Mouse (Mus musculus) MEL (cell line): Measurements from ENCODE around the gene Frrs1l. TPM values are rescaled to one million over a fixed set of nuclear protein-coding genes. Genes with fewer than 3 reads are reported as not detected.

Source experiments
- DNase-seq: peaks from one replicate; pipeline ENCODE4 v3.0.0; 2011; ENCODE audit warnings: low read depth, low spot score
- H3K27ac ChIP-seq: 2 replicates; pipeline ENCODE4 v1.5.1; 2012; ENCODE audit warnings: low read depth, mild to moderate bottlenecking, control low read depth, low read length, moderate library complexity; ENCODE audit not compliant: control insufficient read depth
- H3K27me3 ChIP-seq, 2 experiments: fragments of 150-350 bp in 1 of 2; sonication (generic) in 1 of 2; 2 replicates each; pipeline ENCODE4 v1.6.1; 2012; ENCODE audit warnings: low read length in 2 of 2, mild to moderate bottlenecking in 2 of 2, improper control_type of control experiment in 1 of 2, moderate library complexity in 1 of 2; ENCODE audit not compliant: insufficient read depth in 2 of 2, control insufficient read depth in 1 of 2
- H3K36me3 ChIP-seq, 2 experiments: 2 replicates each; pipeline ENCODE4 v1.6.1; 2012 to 2014; ENCODE audit warnings: low read length in 2 of 2, improper control_type of control experiment in 1 of 2, inconsistent platforms in 1 of 2, mild to moderate bottlenecking in 1 of 2; ENCODE audit not compliant: insufficient read depth in 2 of 2, control insufficient read depth in 1 of 2
- H3K4me1 ChIP-seq, 2 experiments: fragments of 150-350 bp in 1 of 2; sonication (generic) in 1 of 2; 2 replicates each; pipeline ENCODE4 v1.6.1; 2012; ENCODE audit warnings: low read length in 2 of 2, improper control_type of control experiment in 1 of 2, mild to moderate bottlenecking in 1 of 2; ENCODE audit not compliant: insufficient read depth in 2 of 2, control insufficient read depth in 1 of 2
- H3K4me3 ChIP-seq, 2 experiments: fragments of 150-350 bp in 1 of 2; sonication (generic) in 1 of 2; 2 replicates each; pipeline ENCODE4 v1.5.1; 2012; ENCODE audit warnings: low read depth in 2 of 2, low read length in 2 of 2, mild to moderate bottlenecking in 2 of 2, moderate library complexity in 2 of 2, control low read depth in 1 of 2, improper control_type of control experiment in 1 of 2; ENCODE audit not compliant: control insufficient read depth in 1 of 2, insufficient read depth in 1 of 2
- H3K79me2 ChIP-seq: 2 replicates; pipeline ENCODE4 v1.6.1; 2012; ENCODE audit warnings: mild to moderate bottlenecking, low read length, moderate library complexity; ENCODE audit not compliant: control insufficient read depth, poor library complexity, insufficient read depth
- H3K9ac ChIP-seq: 2 replicates; pipeline ENCODE4 v1.6.1; 2012; ENCODE audit warnings: low read depth, mild to moderate bottlenecking, control low read depth, low read length, moderate library complexity; ENCODE audit not compliant: control insufficient read depth, poor library complexity, severe bottlenecking
- H3K9me3 ChIP-seq: fragments of 150-350 bp; sonication (generic); replicated peaks from 2 replicates; pipeline ENCODE4 v1.6.1; 2012; ENCODE audit warnings: mild to moderate bottlenecking, low read length, improper control_type of control experiment, moderate library complexity; ENCODE audit not compliant: insufficient read depth
- BHLHE40 ChIP-seq: IDR thresholded peaks from 2 replicates; pipeline ENCODE4 v1.6.1; 2012; ENCODE audit warnings: low read depth, mild to moderate bottlenecking, inconsistent platforms, low read length, improper control_type of control experiment, borderline replicate concordance
- CHD2 ChIP-seq: IDR thresholded peaks from 2 replicates; pipeline ENCODE4 v1.6.1; 2011; ENCODE audit warnings: low read length, improper control_type of control experiment
- E2F4 ChIP-seq: IDR thresholded peaks from 2 replicates; pipeline ENCODE4 v1.6.1; 2011; ENCODE audit warnings: low read depth, low read length, improper control_type of control experiment, borderline replicate concordance
- ELF1 ChIP-seq: IDR thresholded peaks from 2 replicates; pipeline ENCODE4 v1.6.1; 2014; ENCODE audit warnings: low read depth, mild to moderate bottlenecking, inconsistent platforms, low read length, improper control_type of control experiment, moderate library complexity
- EP300 ChIP-seq, 2 experiments: IDR thresholded peaks; 2 replicates each; pipeline ENCODE4 v1.6.1; 2011; ENCODE audit warnings: improper control_type of control experiment in 2 of 2, low read length in 2 of 2, low read depth in 1 of 2, mild to moderate bottlenecking in 1 of 2
- ETS1 ChIP-seq: IDR thresholded peaks from 2 replicates; pipeline ENCODE4 v1.6.1; 2012; ENCODE audit warnings: low read depth, mild to moderate bottlenecking, inconsistent platforms, low read length, improper control_type of control experiment, moderate library complexity
- GABPA ChIP-seq: IDR thresholded peaks from 2 replicates; pipeline ENCODE4 v1.6.1; 2012; ENCODE audit warnings: low read depth, mild to moderate bottlenecking, inconsistent platforms, low read length, improper control_type of control experiment, moderate library complexity
- GATA1 ChIP-seq: IDR thresholded peaks from 2 replicates; pipeline ENCODE4 v1.6.1; 2011; ENCODE audit warnings: low read depth, low read length, improper control_type of control experiment
- HCFC1 ChIP-seq: IDR thresholded peaks from 2 replicates; pipeline ENCODE4 v1.6.1; 2012; ENCODE audit warnings: low read depth, mild to moderate bottlenecking, inconsistent platforms, low read length, improper control_type of control experiment, moderate library complexity
- JUND ChIP-seq: IDR thresholded peaks from 2 replicates; pipeline ENCODE4 v1.6.1; 2011; ENCODE audit warnings: low read depth, mild to moderate bottlenecking, improper control_type of control experiment, low read length
- KAT2A ChIP-seq: conservative IDR thresholded peaks from 2 replicates; pipeline ENCODE4 v1.6.1; 2012; ENCODE audit warnings: low read depth, low read length, improper control_type of control experiment, inconsistent platforms
- MAFK ChIP-seq: IDR thresholded peaks from 2 replicates; pipeline ENCODE4 v1.6.1; 2011; ENCODE audit warnings: low read depth, mild to moderate bottlenecking, low read length, improper control_type of control experiment, borderline replicate concordance
- MAX ChIP-seq: IDR thresholded peaks from 2 replicates; pipeline ENCODE4 v1.6.1; 2011; ENCODE audit warnings: low read length, improper control_type of control experiment
- MEF2A ChIP-seq: IDR thresholded peaks from 2 replicates; pipeline ENCODE4 v1.6.1; 2014; ENCODE audit warnings: low read depth, mild to moderate bottlenecking, inconsistent platforms, low read length, improper control_type of control experiment; ENCODE audit not compliant: poor library complexity, insufficient replicate concordance, severe bottlenecking; ENCODE audit errors: extremely low read depth
- MXI1 ChIP-seq: IDR thresholded peaks from 2 replicates; pipeline ENCODE4 v1.6.1; 2011; ENCODE audit warnings: mild to moderate bottlenecking, low read depth, low read length, improper control_type of control experiment
- MYB ChIP-seq: IDR thresholded peaks from 2 replicates; pipeline ENCODE4 v1.6.1; 2011; ENCODE audit warnings: mild to moderate bottlenecking, low read depth, low read length, improper control_type of control experiment
- NELFE ChIP-seq: IDR thresholded peaks from 2 replicates; pipeline ENCODE4 v1.6.1; 2011; ENCODE audit warnings: low read depth, low read length, improper control_type of control experiment
- NRF1 ChIP-seq: IDR thresholded peaks from 2 replicates; pipeline ENCODE4 v1.6.1; 2014; ENCODE audit warnings: low read depth, mild to moderate bottlenecking, inconsistent platforms, low read length, improper control_type of control experiment, moderate library complexity; ENCODE audit not compliant: poor library complexity, insufficient read depth, severe bottlenecking
- POLR2A ChIP-seq, 2 experiments: IDR thresholded peaks; 2 replicates each; pipeline ENCODE4 v1.6.1; 2011 to 2012; ENCODE audit warnings: low read length in 2 of 2, mild to moderate bottlenecking in 2 of 2, control low read depth in 1 of 2, improper control_type of control experiment in 1 of 2, low read depth in 1 of 2, moderate library complexity in 1 of 2; ENCODE audit not compliant: control insufficient read depth in 1 of 2, insufficient read depth in 1 of 2, poor library complexity in 1 of 2
- POLR2AphosphoS2 ChIP-seq: IDR thresholded peaks from 2 replicates; pipeline ENCODE4 v1.6.1; 2011; ENCODE audit warnings: low read length, improper control_type of control experiment
- POLR2AphosphoS5 ChIP-seq: IDR thresholded peaks from 2 replicates; pipeline ENCODE4 v1.6.1; 2012; ENCODE audit warnings: low read depth, borderline replicate concordance, mild to moderate bottlenecking, inconsistent platforms, low read length, moderate library complexity, mixed read lengths
- RAD21 ChIP-seq: IDR thresholded peaks from 2 replicates; pipeline ENCODE4 v1.6.1; 2011; ENCODE audit warnings: mild to moderate bottlenecking, low read depth, low read length, improper control_type of control experiment
- SIN3A ChIP-seq: IDR thresholded peaks from 2 replicates; pipeline ENCODE4 v1.6.1; 2012; ENCODE audit warnings: low read length, improper control_type of control experiment, inconsistent platforms
- TBP ChIP-seq: IDR thresholded peaks from 2 replicates; pipeline ENCODE4 v1.8.0; 2011; ENCODE audit warnings: low read depth, low read length, improper control_type of control experiment
- TCF12 ChIP-seq: IDR thresholded peaks from 2 replicates; pipeline ENCODE4 v1.6.1; 2014; ENCODE audit warnings: low read depth, mild to moderate bottlenecking, inconsistent platforms, low read length, improper control_type of control experiment, moderate library complexity
- USF1 ChIP-seq: IDR thresholded peaks from 2 replicates; pipeline ENCODE4 v1.6.1; 2014; ENCODE audit warnings: low read depth, mild to moderate bottlenecking, inconsistent platforms, low read length, improper control_type of control experiment, moderate library complexity
- ZKSCAN1 ChIP-seq: IDR thresholded peaks from 2 replicates; pipeline ENCODE4 v1.6.1; 2012; ENCODE audit warnings: low read depth, mild to moderate bottlenecking, inconsistent platforms, low read length, improper control_type of control experiment, moderate library complexity
- ZMIZ1 ChIP-seq: IDR thresholded peaks from 2 replicates; pipeline ENCODE4 v1.6.1; 2012; ENCODE audit warnings: low read depth, mild to moderate bottlenecking, inconsistent platforms, low read length, improper control_type of control experiment, moderate library complexity
- polyA plus RNA-seq, 2 experiments: library from polyadenylated mRNA; stranded (reverse) in 1 of 2; unstranded in 1 of 2; fragments of >175 nt in 1 of 2; fragments of >200 nt in 1 of 2; gene quantifications; 2 replicates each; pipeline versions ENCODE4 v1.2.1 to v1.2.4; 2012; ENCODE audit warnings: low replicate concordance in 2 of 2, low read depth in 1 of 2; ENCODE audit not compliant: insufficient read length in 2 of 2, insufficient read depth in 1 of 2, missing spikeins in 1 of 2
- total RNA-seq: library from RNA; depleted of rRNA; stranded (reverse); fragments of 300-350 nt; gene quantifications from 2 replicates; pipeline ENCODE4 v1.2.3, GENCODE M21; 2012

The Frrs1l gene
- total and polyA plus RNA-seq, 3 experiments, result not detected

DNA sequence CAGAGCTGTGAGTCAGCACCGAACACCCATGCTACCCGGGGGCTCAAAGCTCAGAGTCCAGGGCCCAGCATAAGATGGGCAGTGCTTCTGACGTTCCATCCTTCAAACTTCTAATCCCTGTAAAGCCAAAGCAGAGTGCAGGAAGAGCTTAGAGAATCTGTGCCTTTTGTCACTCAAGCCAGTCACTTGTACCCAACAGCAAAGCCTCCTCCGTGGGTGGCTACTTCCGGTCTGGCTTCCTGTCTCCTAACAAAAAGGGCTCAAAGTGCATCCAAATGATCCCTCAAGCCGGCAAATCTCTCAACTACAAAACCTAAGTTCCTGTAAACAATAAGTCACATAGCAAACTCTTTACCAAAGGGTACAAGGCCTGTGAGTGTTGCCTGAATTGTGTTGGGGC is 40.7 kb downstream of the Frrs1l start:
- Histone ChIP-seq H3K9ac (no peak overlapping the region), H3K36me3 (peaks cover 0 to 14% of the 10 kb centered on the region in 2 experiments; a peak in 2 of 4 replicates), H3K79me2 (peaks cover 24% of the 10 kb centered on the region), H3K27me3 (no peaks in the 10 kb centered on the region), H3K27ac (no peak overlapping the region), H3K4me1 (peaks cover 0 to 9% of the 10 kb centered on the region in 2 experiments), H3K9me3 (no peaks in the 10 kb centered on the region), H3K4me3 (no peak overlapping the region)
- no peak for DNase-seq
- no peak for TF ChIP-seq USF1
- TF ChIP-seq MEF2A, result no peak
- TF ChIP-seq NRF1, result no peak
- no peak for TF ChIP-seq BHLHE40
- TF ChIP-seq GATA1, result no peak
- no peak for TF ChIP-seq KAT2A
- TF ChIP-seq TCF12, result no peak
- no peak for TF ChIP-seq EP300 (IDR thresholded peaks at IDR 0.05; ENCODE audit: low read depth in 1 of 2, low read length in 2 of 2)
- no peak for TF ChIP-seq MXI1

DNA sequence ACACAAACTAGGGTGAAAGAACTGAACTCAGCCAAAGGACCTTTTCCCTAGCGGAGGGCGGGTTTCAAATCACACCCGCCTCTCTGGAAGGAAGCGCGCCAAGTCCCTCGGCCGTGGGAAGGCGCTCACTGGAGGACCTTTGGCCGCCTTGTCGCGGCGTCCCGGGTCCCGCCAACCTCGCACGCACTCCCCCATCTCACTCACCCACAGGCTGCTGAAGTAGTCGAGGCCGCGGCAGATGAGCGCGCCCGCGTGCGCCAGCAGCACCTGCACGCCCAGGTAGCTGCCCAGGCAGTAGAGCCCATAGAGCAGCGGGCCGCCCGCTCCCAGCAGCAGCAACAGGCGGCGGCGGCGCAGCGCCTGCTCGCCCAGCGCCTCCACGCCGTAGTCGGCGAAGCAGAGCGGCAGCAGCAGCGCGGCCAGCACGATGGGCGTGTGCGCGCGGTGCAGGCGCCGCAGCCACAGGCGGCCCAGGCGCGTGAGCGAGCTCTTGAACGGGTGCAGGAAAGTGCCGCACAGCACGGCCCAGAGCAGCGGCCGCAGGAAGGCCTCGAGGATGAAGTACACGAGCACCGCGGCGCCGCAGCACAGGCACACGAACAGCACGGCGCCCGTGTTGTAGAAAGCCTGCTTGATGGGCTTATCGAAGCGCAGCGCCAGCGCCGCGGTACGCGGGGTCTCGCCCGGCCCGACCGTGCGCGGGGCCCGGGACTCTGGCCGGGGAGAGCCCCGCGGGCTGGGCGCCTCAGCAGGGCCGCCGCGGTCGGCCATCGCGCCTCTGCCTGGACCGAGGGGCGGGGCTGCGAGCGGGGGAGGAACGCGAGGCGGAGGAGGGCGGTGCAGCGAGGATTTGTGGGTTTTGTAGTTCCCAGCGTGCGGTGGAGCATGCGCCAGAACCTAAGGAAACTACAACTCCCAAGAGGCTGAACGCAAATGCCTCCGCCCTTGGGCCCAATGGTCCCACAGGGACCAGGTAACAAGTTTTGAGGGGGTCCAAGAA is 43.2 kb downstream of the Frrs1l start, which contains the start of gene Tmem245:
Gene Tmem245, minus strand, starts transcription at position 797 of the 1,000 bp plus-strand sequence.
- Histone ChIP-seq H3K27ac (peak within 1 kb of the TSS; percentile 46), H3K9me3 (no peaks in the 10 kb centered on the region), H3K27me3 (no peaks in the 10 kb centered on the region), H3K4me1 (peaks cover 0 to 9% of the 10 kb centered on the region in 2 experiments), H3K9ac (peak within 1 kb of the TSS; percentile 97), H3K36me3 (peaks cover 0 to 19% of the 10 kb centered on the region in 2 experiments; a peak in 2 of 4 replicates), H3K4me3 (peak within 1 kb of the TSS; percentile 87), H3K79me2 (peaks cover 43% of the 10 kb centered on the region)
- peak; percentile 96 for DNase-seq
- TF ChIP-seq RAD21 (no peak), KAT2A (peak; percentile 92), GABPA (no peak; the same call in 1 of the 2 replicates), JUND (no peak), NRF1 (peak; percentile 74), BHLHE40 (no peak), ZKSCAN1 (no peak), ZMIZ1 (peak; percentile 62; the same call in 1 of the 2 replicates), TBP (peak; percentile 45; the same call in 1 of the 2 replicates), POLR2A (IDR thresholded peaks at IDR 0.05; ENCODE audit: control insufficient read depth in 1 of 2, insufficient read depth in 1 of 2, low read depth in 1 of 2, low read length in 2 of 2, poor library complexity in 1 of 2) (peak; percentile 72 to 82; a peak in 3 of 4 replicates), MAX (0 out of 2 replicates have a peak, but pooled peaks have one; percentile 18), POLR2AphosphoS5 (no peak), ELF1 (peak; percentile 58), NELFE (peak; percentile 69), MAFK (no peak), ETS1 (no peak), HCFC1 (peak; percentile 98), POLR2AphosphoS2 (peak; percentile 36; the same call in 1 of the 2 replicates), E2F4 (no peak), GATA1 (no peak), SIN3A (peak; percentile 56), CHD2 (peak; percentile 21; the same call in 1 of the 2 replicates), MYB (no peak)
